Mouse (Mus musculus): ENCODE data around the gene Trpm3. TPM values are rescaled to one million over a fixed set of nuclear protein-coding genes. Genes with fewer than 3 reads are reported as not detected.

The Trpm3 gene
- total and polyA plus RNA-seq, 2 experiments, result not detected

- no peaks in the 10 kb centered on the region for H3K79me2 ChIP-seq (ENCODE audit: control insufficient read depth, insufficient read depth, low read length)
- H3K36me3 ChIP-seq (ENCODE audit: control insufficient read depth, insufficient read depth, low read length), result no peaks in the 10 kb centered on the region
- DNase-seq (ENCODE audit: extremely low read depth, low read depth, low spot score), result no peak
- H3K27ac ChIP-seq (replicated peaks; ENCODE audit: insufficient read depth, low read depth, low read length), result no peak overlapping the region
- no peak overlapping the region for H3K9ac ChIP-seq (ENCODE audit: low read depth, low read length)
- TF ChIP-seq POLR2A (IDR thresholded peaks at IDR 0.05; ENCODE audit: extremely low read depth, insufficient read depth, low read length) (no peak), CTCF (IDR thresholded peaks at IDR 0.05; ENCODE audit: low read depth, low read length) (no peak)
- WGBS, result 81% methylated on average over 6 of the region's 6 CpGs
- no peak overlapping the region for H3K4me3 ChIP-seq (ENCODE audit: insufficient read depth, low read depth, low read length)
- H3K4me1 ChIP-seq (ENCODE audit: control insufficient read depth, insufficient read depth, low read length), result no peaks in the 10 kb centered on the region
- no peaks in the 10 kb centered on the region for H3K27me3 ChIP-seq (ENCODE audit: control insufficient read depth, insufficient read depth, low read length)
Measured at GRCm38 (mm10) chr19:22965470-22965869, 826.6 kb downstream of the Trpm3 start.

GRCm38 (mm10) chr19:22973294-22973693, 834.4 kb downstream of the Trpm3 start:
- Histone ChIP-seq H3K9ac (ENCODE audit: low read depth, low read length) (no peak overlapping the region), H3K4me3 (ENCODE audit: insufficient read depth, low read depth, low read length) (no peak overlapping the region), H3K4me1 (ENCODE audit: control insufficient read depth, insufficient read depth, low read length) (no peaks in the 10 kb centered on the region), H3K36me3 (ENCODE audit: control insufficient read depth, insufficient read depth, low read length) (no peaks in the 10 kb centered on the region), H3K27me3 (ENCODE audit: control insufficient read depth, insufficient read depth, low read length) (no peaks in the 10 kb centered on the region), H3K79me2 (ENCODE audit: control insufficient read depth, insufficient read depth, low read length) (no peaks in the 10 kb centered on the region), H3K27ac (replicated peaks; ENCODE audit: insufficient read depth, low read depth, low read length) (no peak overlapping the region)
- no peak for TF ChIP-seq POLR2A (IDR thresholded peaks at IDR 0.05; ENCODE audit: extremely low read depth, insufficient read depth, low read length)
- TF ChIP-seq CTCF (IDR thresholded peaks at IDR 0.05; ENCODE audit: low read depth, low read length), result no peak
- WGBS, result 89% methylated on average over 3 of the region's 3 CpGs
- no peak for DNase-seq (ENCODE audit: extremely low read depth, low read depth, low spot score)

- 86% methylated on average over 5 of the region's 5 CpGs for WGBS
- no peak overlapping the region for H3K4me3 ChIP-seq (ENCODE audit: insufficient read depth, low read depth, low read length)
Measured at GRCm38 (mm10) chr19:22973727-22974126, 834.9 kb downstream of the Trpm3 start.

DNA sequence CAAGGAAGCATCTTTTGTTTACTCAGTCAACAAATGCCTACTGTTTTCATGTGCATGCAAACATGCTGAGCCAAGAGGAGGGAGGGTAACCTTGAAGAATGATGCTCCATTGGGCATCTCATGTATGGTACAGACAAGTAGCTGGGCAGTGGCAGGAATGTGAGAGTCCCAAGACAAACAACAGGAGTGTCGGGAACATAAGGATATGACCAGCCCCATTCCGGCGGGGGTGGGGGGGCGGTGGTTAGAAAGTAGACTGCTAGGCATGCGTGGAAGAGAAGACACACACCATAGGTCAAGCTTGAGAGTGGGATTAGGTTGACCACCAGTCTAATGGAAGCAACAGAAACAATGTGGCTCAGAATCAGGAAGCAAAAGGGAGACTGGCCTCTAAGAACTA, 837.0 kb downstream of the Trpm3 start:
- 93% methylated on average over 5 of the region's 5 CpGs for WGBS
- H3K36me3 ChIP-seq (ENCODE audit: control insufficient read depth, insufficient read depth, low read length), result no peaks in the 10 kb centered on the region
- H3K79me2 ChIP-seq (ENCODE audit: control insufficient read depth, insufficient read depth, low read length), result no peaks in the 10 kb centered on the region
- no peak overlapping the region for H3K4me3 ChIP-seq (ENCODE audit: insufficient read depth, low read depth, low read length)
- no peak overlapping the region for H3K27ac ChIP-seq (replicated peaks; ENCODE audit: insufficient read depth, low read depth, low read length)
- no peak for TF ChIP-seq POLR2A (IDR thresholded peaks at IDR 0.05; ENCODE audit: extremely low read depth, insufficient read depth, low read length)
- TF ChIP-seq CTCF (IDR thresholded peaks at IDR 0.05; ENCODE audit: low read depth, low read length), result no peak
- no peak overlapping the region for H3K9ac ChIP-seq (ENCODE audit: low read depth, low read length)
- DNase-seq (ENCODE audit: extremely low read depth, low read depth, low spot score), result no peak
- H3K4me1 ChIP-seq (ENCODE audit: control insufficient read depth, insufficient read depth, low read length), result no peaks in the 10 kb centered on the region
- H3K27me3 ChIP-seq (ENCODE audit: control insufficient read depth, insufficient read depth, low read length), result no peaks in the 10 kb centered on the region

More at GRCm38 (mm10) chr19:22973727-22974126, 834.9 kb downstream of the Trpm3 start:
- TF ChIP-seq POLR2A (IDR thresholded peaks at IDR 0.05; ENCODE audit: extremely low read depth, insufficient read depth, low read length) (no peak), CTCF (IDR thresholded peaks at IDR 0.05; ENCODE audit: low read depth, low read length) (no peak)
- Histone ChIP-seq H3K9ac (ENCODE audit: low read depth, low read length) (no peak overlapping the region), H3K79me2 (ENCODE audit: control insufficient read depth, insufficient read depth, low read length) (no peaks in the 10 kb centered on the region), H3K27me3 (ENCODE audit: control insufficient read depth, insufficient read depth, low read length) (no peaks in the 10 kb centered on the region), H3K4me1 (ENCODE audit: control insufficient read depth, insufficient read depth, low read length) (no peaks in the 10 kb centered on the region), H3K27ac (replicated peaks; ENCODE audit: insufficient read depth, low read depth, low read length) (no peak overlapping the region), H3K36me3 (ENCODE audit: control insufficient read depth, insufficient read depth, low read length) (no peaks in the 10 kb centered on the region)
- no peak for DNase-seq (ENCODE audit: extremely low read depth, low read depth, low spot score)

- no peaks in the 10 kb centered on the region for H3K79me2 ChIP-seq (ENCODE audit: control insufficient read depth, insufficient read depth, low read length)
- H3K4me3 ChIP-seq (ENCODE audit: insufficient read depth, low read depth, low read length), result no peak overlapping the region
- TF ChIP-seq POLR2A (IDR thresholded peaks at IDR 0.05; ENCODE audit: extremely low read depth, insufficient read depth, low read length) (no peak), CTCF (IDR thresholded peaks at IDR 0.05; ENCODE audit: low read depth, low read length) (no peak)
- DNase-seq (ENCODE audit: extremely low read depth, low read depth, low spot score), result no peak
- no peaks in the 10 kb centered on the region for H3K4me1 ChIP-seq (ENCODE audit: control insufficient read depth, insufficient read depth, low read length)
- no peaks in the 10 kb centered on the region for H3K27me3 ChIP-seq (ENCODE audit: control insufficient read depth, insufficient read depth, low read length)
- WGBS, result 59% methylated on average over 5 of the region's 5 CpGs
- no peak overlapping the region for H3K9ac ChIP-seq (ENCODE audit: low read depth, low read length)
- H3K27ac ChIP-seq (replicated peaks; ENCODE audit: insufficient read depth, low read depth, low read length), result no peak overlapping the region
- H3K36me3 ChIP-seq (ENCODE audit: control insufficient read depth, insufficient read depth, low read length), result no peaks in the 10 kb centered on the region
Measured at GRCm38 (mm10) chr19:22977508-22977907, 838.7 kb downstream of the Trpm3 start.

DNA sequence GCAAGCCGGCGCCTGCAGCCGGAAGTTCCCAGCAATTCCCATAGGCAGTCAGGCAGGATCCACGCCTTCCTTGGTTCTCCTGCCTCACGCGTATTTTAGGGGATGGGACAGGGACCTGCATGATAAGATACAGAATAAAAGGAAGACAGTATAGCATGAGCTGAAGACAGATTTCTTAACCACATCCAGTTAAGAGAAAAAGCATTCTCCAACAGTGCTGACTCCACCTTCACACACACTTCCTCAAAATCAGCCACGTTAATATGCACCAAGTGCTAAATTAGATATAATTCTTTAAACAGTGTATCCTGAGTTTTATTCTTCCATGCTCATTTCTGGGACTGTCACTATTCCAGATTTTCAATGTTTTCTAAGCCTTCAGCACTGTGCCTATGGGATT, 839.9 kb downstream of the Trpm3 start:
- DNase-seq (ENCODE audit: extremely low read depth, low read depth, low spot score), result no peak
- WGBS, result 90% methylated on average over 7 of the region's 7 CpGs

More for the DNA sequence above, 839.9 kb downstream of the Trpm3 start:
- Histone ChIP-seq H3K4me3 (ENCODE audit: insufficient read depth, low read depth, low read length) (no peak overlapping the region), H3K79me2 (ENCODE audit: control insufficient read depth, insufficient read depth, low read length) (no peaks in the 10 kb centered on the region), H3K27me3 (ENCODE audit: control insufficient read depth, insufficient read depth, low read length) (no peaks in the 10 kb centered on the region), H3K27ac (replicated peaks; ENCODE audit: insufficient read depth, low read depth, low read length) (no peak overlapping the region), H3K36me3 (ENCODE audit: control insufficient read depth, insufficient read depth, low read length) (no peaks in the 10 kb centered on the region), H3K9ac (ENCODE audit: low read depth, low read length) (no peak overlapping the region), H3K4me1 (ENCODE audit: control insufficient read depth, insufficient read depth, low read length) (no peaks in the 10 kb centered on the region)
- TF ChIP-seq POLR2A (IDR thresholded peaks at IDR 0.05; ENCODE audit: extremely low read depth, insufficient read depth, low read length), result no peak
- TF ChIP-seq CTCF (IDR thresholded peaks at IDR 0.05; ENCODE audit: low read depth, low read length), result no peak

Measured in liver, adult 2 months (tissue).